In the genomic region with DNA sequence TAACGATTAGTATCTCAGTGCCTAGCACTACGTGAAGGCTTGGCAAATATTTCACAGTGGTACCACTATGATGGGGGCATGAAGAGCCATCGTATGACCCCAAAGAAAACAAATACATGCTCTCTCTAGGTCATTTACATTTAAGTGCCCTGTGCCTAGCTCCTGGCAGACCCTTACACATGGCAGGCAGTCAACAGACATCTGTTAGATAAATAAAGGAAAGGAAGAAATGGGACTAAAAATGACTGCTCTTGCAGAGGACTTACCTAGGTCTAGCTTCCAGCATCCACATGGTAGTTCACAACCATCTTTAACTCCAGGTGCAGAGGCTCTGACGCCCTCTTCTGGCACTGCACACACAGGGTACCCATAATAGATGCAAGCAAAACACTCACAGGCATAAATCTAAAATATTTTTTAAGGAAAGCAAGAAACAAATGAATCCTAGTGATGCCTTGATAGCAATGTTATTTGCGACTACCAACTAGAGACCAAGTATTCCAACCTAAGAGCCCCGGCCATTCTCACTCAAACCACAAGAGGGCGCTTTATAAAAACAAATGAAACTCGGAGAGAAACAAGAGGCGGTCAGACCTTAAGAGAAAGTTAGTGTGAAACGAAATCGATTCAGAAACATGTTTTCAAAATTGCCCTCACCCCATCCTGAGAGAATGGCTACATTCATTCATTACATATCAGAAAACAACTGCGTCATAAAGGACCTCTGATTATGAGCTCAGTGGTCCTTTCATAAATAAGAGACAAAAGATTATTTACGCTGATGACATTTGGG, we compare ENCODE assay signal across 8 mouse cellular contexts. TPM values are rescaled to one million over a fixed set of nuclear protein-coding genes. Genes with fewer than 3 reads are reported as not detected.
DNase-seq lines count a peak whose midpoint lies in the region; ATAC-seq lines count a peak whose summit lies in the region.

No protein-coding gene starts in this region.

- H3K4me2 ChIP-seq in hindbrain, embryonic 15.5 days: peak overlapping the region; percentile 63

- H3K9me3 ChIP-seq in hindbrain, embryonic 15.5 days: no peaks in the 10 kb centered on the region

- WGBS in hindbrain, embryonic 15.5 days: 23% methylated on average over 13 of the region's 13 CpGs

- no peaks in the 10 kb centered on the region for H3K27me3 ChIP-seq in hindbrain, embryonic 15.5 days

- peak; percentile 59 for ATAC-seq in hindbrain, embryonic 15.5 days (ENCODE audit: low FRiP score, low read depth)

- H3K4me1 ChIP-seq in hindbrain, embryonic 15.5 days (replicated peaks): peaks cover 16% of the 10 kb centered on the region

- H3K9ac ChIP-seq in hindbrain, embryonic 15.5 days: peak overlapping the region; percentile 26; the same call in 1 of the 2 replicates

- no peaks in the 10 kb centered on the region for H3K36me3 ChIP-seq in hindbrain, embryonic 15.5 days

- peak overlapping the region; percentile 35 for H3K4me3 ChIP-seq in hindbrain, embryonic 15.5 days

- peak; percentile 67 for DNase-seq in R1 (ENCODE audit: low read depth, low spot score)
- DNase-seq in cerebellum, postnatal 36 days: peak; percentile 65 to 83
- DNase-seq in frontal cortex, postnatal 25 days (ENCODE audit: low spot score in 2 of 2): peak; percentile 63 to 74
- DNase-seq in layer of hippocampus, postnatal 14 days (ENCODE audit: low spot score in 2 of 2): peak; percentile 73 to 92
- peak; percentile 83 for DNase-seq in lung, postnatal 10 days
- peak; percentile 81 for DNase-seq in right cerebral cortex, adult 18-20 months
- no peak for DNase-seq in ovary, adult 18-20 months (ENCODE audit: low spot score)

- peak overlapping the region; percentile 61 for H3K27ac ChIP-seq in hindbrain, embryonic 15.5 days (replicated peaks)

RNA-seq across cellular contexts. Expression of gene Lrrc8b, which starts 15.7 kb away (rescaled TPM):
- polyA plus RNA-seq in hindbrain, embryonic 15.5 days (2015; fragmentation: Nextera tagmentation; extraction: Ambion mirVana): 16.7 and 17.7 TPM in 2 replicates
- total RNA-seq in layer of hippocampus, postnatal 14 days (2021): 10 to 100 TPM; 80.1 to 81.4 TPM
